Mouse (Mus musculus) gonadal fat pad, adult 2 months (tissue): ENCODE results near the gene Gprc5a. TPM values are rescaled to one million over a fixed set of nuclear protein-coding genes. Genes with fewer than 3 reads are reported as not detected.

ENCODE experiments used
- DNase-seq: peaks from one replicate; pipeline ENCODE4 v3.0.0-alpha.2; 2012; ENCODE audit warnings: low read depth
- polyA plus RNA-seq: library from polyadenylated mRNA; depleted of rRNA; stranded (reverse); fragments of >200 nt; gene quantifications from 2 replicates; pipeline ENCODE4 v1.2.3, GENCODE M21; 2012; rRNA removed

The Gprc5a gene
- polyA plus RNA-seq: 2.8 and 4.7 TPM in 2 replicates

GRCm38 (mm10) chr6:135065236-135065957, at the start of gene Gprc5a:
Gene Gprc5a, plus strand, starts transcription at chr6:135065651.
- peak; percentile 47 for DNase-seq

- DNase-seq: no peak
These were observed 48.2 kb upstream of the Gprc5a start for GRCm38 (mm10) chr6:135017211-135017610.

- no peak for DNase-seq
These were observed 45.9 kb upstream of the Gprc5a start for GRCm38 (mm10) chr6:135019564-135019963.

- DNase-seq: no peak
These were observed 43.8 kb upstream of the Gprc5a start for GRCm38 (mm10) chr6:135021633-135022032.

- DNase-seq: no peak
These were observed 42.1 kb upstream of the Gprc5a start for GRCm38 (mm10) chr6:135023379-135023778.

- DNase-seq: no peak
These were observed 40.5 kb upstream of the Gprc5a start for GRCm38 (mm10) chr6:135024781-135025420.

- DNase-seq: no peak
These were observed 39.2 kb upstream of the Gprc5a start for GRCm38 (mm10) chr6:135026232-135026631.

GRCm38 (mm10) chr6:135026755-135027154, 38.7 kb upstream of the Gprc5a start:
- DNase-seq: no peak

GRCm38 (mm10) chr6:135029246-135029645, 36.2 kb upstream of the Gprc5a start:
- DNase-seq: no peak

- DNase-seq: no peak
These were observed 26.8 kb upstream of the Gprc5a start for GRCm38 (mm10) chr6:135038674-135039073.

- no peak for DNase-seq
These were observed 25.1 kb upstream of the Gprc5a start for GRCm38 (mm10) chr6:135040275-135040871.

GRCm38 (mm10) chr6:135041930-135042329, 23.5 kb upstream of the Gprc5a start:
- DNase-seq: no peak

- no peak for DNase-seq
These were observed 18.2 kb upstream of the Gprc5a start for GRCm38 (mm10) chr6:135047276-135047675.

- DNase-seq: no peak
These were observed 16.9 kb upstream of the Gprc5a start for GRCm38 (mm10) chr6:135048509-135048908.

- DNase-seq: no peak
These were observed 16.5 kb upstream of the Gprc5a start for GRCm38 (mm10) chr6:135048956-135049355.

- DNase-seq: no peak
These were observed 11.7 kb upstream of the Gprc5a start for GRCm38 (mm10) chr6:135053789-135054188.

GRCm38 (mm10) chr6:135055882-135056281, 9.6 kb upstream of the Gprc5a start:
- no peak for DNase-seq

- DNase-seq: no peak
These were observed 4.7 kb upstream of the Gprc5a start for GRCm38 (mm10) chr6:135060728-135061127.

- no peak for DNase-seq
These were observed 830 bp upstream of the Gprc5a start for GRCm38 (mm10) chr6:135064621-135065020.

GRCm38 (mm10) chr6:135066795-135067445, 1.5 kb downstream of the Gprc5a start:
- DNase-seq: no peak

GRCm38 (mm10) chr6:135068221-135068620, 2.8 kb downstream of the Gprc5a start:
- DNase-seq: no peak

GRCm38 (mm10) chr6:135069856-135070255, 4.4 kb downstream of the Gprc5a start:
- DNase-seq: no peak
